Mouse (Mus musculus) megakaryocyte, embryonic 14.5 days (primary cell): ENCODE results near the gene Tagap. TPM values are rescaled to one million over a fixed set of nuclear protein-coding genes. Genes with fewer than 3 reads are reported as not detected.
A peak's percentile ranks its signal among the peaks of the same experiment; 100 is the strongest.

ENCODE experiments used
- H3K27me3 ChIP-seq: replicated peaks from 2 replicates; pipeline ENCODE3; 2012; ENCODE audit warnings: inconsistent platforms
- H3K36me3 ChIP-seq: replicated peaks from 2 replicates; pipeline ENCODE3; 2012; ENCODE audit warnings: low read length, inconsistent platforms, mixed read lengths
- H3K4me1 ChIP-seq: 2 replicates; pipeline ENCODE4 v1.6.1; 2012; ENCODE audit warnings: inconsistent platforms
- H3K4me3 ChIP-seq: replicated peaks from 2 replicates; pipeline ENCODE3; 2012; ENCODE audit warnings: moderate library complexity, mild to moderate bottlenecking, inconsistent platforms
- H3K9me3 ChIP-seq: 2 replicates; pipeline ENCODE4 v1.6.1; 2012; ENCODE audit warnings: inconsistent platforms
- FLI1 ChIP-seq: IDR thresholded peaks from 2 replicates; pipeline ENCODE4 v1.6.1; 2012; ENCODE audit warnings: low read length, inconsistent platforms, mixed read lengths
- GATA1 ChIP-seq: IDR thresholded peaks from 3 replicates; pipeline ENCODE4 v1.6.1; 2012; ENCODE audit warnings: mixed read lengths, low read length, inconsistent platforms, borderline replicate concordance
- polyA plus RNA-seq: library from polyadenylated mRNA; stranded (reverse); fragments of >175 nt; gene quantifications from 2 replicates; pipeline ENCODE4 v1.2.3, GENCODE M21; 2012; ENCODE audit warnings: low replicate concordance; ENCODE audit not compliant: insufficient read depth

The Tagap gene
- polyA plus RNA-seq, 1 experiment, result 0.49 TPM

DNA sequence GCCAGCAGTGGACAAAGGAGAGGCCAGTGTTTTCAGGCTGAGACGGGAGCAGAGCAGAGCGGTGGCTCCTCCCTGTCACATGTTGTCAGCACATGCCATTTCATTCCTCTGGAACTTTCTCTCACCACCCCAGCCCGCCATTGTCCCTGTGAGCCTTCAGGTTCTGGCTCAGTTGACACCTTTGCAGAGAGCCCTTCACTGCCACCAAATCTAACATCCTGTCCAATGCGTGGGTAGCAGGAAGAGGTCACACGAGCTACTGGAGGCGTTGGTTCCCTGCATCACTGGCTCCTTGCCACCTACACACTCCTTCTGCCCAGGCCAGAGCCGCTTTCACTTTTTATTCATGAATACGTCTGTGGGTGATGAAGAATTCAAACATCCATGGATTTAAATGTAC, 33.1 kb upstream of the Tagap start:
- Histone ChIP-seq H3K4me3 (peak overlapping the region; percentile 56), H3K9me3 (no peaks in the 10 kb centered on the region), H3K27me3 (peaks cover 9% of the 10 kb centered on the region), H3K36me3 (no peaks in the 10 kb centered on the region), H3K4me1 (peaks cover 10% of the 10 kb centered on the region)
- no peak for TF ChIP-seq GATA1
- TF ChIP-seq FLI1, result no peak

DNA sequence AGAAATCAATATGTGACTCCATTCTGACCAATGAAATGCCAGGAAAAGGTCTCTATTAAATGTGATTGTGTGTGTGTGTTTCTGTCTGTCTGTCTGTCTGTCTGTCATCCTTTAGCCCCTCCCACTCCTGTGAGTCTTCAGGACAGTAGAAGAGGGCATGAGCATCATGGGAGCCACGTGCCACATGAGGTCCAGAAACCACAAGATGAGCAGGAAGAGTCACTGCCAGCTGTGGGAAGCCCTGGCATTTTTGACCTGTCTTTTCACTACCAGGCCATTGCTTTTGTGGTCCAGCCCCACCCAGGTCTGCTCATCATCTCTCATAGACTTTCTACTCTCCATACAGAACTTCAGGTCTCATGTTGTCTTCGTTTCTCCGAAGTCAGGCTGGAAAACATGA, 31.7 kb upstream of the Tagap start:
- TF ChIP-seq FLI1 (no peak), GATA1 (no peak)
- Histone ChIP-seq H3K36me3 (no peaks in the 10 kb centered on the region), H3K27me3 (peaks cover 4% of the 10 kb centered on the region), H3K4me3 (no peak overlapping the region), H3K9me3 (no peaks in the 10 kb centered on the region), H3K4me1 (peaks cover 12% of the 10 kb centered on the region)

DNA sequence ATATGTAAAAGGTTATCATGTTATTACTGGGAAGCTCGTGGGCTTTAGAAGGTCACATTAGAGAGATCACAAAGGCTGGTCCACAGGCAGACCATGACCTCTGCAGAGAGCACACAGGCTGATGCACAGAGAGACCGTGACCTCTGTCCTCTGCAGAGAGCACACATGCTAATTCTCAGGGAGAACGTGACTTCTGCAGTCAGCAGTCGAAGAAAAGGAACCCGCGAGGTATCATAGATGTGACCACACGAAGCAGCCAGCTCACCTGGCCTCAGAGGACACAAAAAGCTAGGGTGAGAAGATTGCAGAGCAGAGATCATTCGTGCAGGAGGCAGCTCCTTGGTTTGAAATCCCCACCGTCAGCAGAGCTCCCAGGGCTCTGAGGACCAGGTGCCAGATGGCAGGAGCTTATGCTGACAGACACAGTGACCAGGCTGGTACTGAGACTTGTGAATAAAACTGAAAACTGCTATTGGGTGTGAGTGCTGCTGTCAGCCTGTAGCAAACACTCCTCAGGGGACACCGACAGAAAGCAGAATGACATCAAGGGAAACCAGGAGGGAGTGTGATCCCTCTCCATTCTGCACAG, 29.7 kb upstream of the Tagap start:
- peaks cover 4% of the 10 kb centered on the region for H3K27me3 ChIP-seq
- peaks cover 12% of the 10 kb centered on the region for H3K4me1 ChIP-seq
- H3K9me3 ChIP-seq, result no peaks in the 10 kb centered on the region
- no peaks in the 10 kb centered on the region for H3K36me3 ChIP-seq
- TF ChIP-seq FLI1, result no peak
- TF ChIP-seq GATA1, result no peak
- no peak overlapping the region for H3K4me3 ChIP-seq

DNA sequence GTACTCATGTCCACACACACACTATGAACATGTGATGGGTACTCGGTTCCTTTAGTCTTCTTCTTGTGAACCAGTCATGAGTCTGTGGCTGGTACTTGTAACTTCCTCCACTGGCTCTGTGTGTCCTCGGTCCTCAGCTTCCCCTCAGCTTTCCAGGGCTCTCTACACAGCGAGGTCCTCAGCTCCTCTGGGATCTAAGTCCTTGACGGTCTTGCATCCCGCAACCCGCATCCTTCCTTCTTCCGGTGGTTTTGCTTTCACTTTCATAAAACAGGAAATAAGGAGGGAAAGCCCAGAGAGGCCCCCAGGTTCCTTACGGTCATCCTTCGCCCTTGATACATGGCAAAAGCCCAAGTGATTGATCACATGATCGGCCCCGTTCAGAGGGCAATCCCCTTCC, 28.7 kb upstream of the Tagap start:
- no peaks in the 10 kb centered on the region for H3K36me3 ChIP-seq
- H3K9me3 ChIP-seq, result no peaks in the 10 kb centered on the region
- H3K27me3 ChIP-seq, result peaks cover 4% of the 10 kb centered on the region
- H3K4me1 ChIP-seq, result peaks cover 12% of the 10 kb centered on the region
- peak overlapping the region; percentile 76 for H3K4me3 ChIP-seq
- TF ChIP-seq FLI1, result no peak
- TF ChIP-seq GATA1, result no peak

DNA sequence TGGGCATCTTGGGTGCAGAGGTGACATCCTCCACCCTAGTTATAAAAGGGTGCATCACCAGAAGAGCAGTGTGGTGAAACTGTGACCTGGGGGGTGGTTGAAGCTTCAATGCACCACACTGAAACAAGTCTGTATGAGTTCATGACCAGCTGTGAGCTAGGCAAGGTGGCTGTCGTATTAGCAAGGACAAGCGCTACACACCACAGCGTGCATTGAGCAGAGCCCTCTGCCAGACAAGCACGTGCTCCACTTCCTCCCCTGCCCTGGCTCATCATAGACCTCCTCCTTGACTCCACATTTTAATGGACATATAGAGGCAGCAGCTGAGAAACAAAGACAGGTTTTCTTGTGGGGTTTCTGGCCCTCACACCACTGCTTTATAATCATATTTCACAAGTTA, 28.0 kb upstream of the Tagap start:
- Histone ChIP-seq H3K4me1 (peaks cover 9% of the 10 kb centered on the region), H3K4me3 (peak overlapping the region; percentile 70), H3K9me3 (no peaks in the 10 kb centered on the region), H3K27me3 (peaks cover 2% of the 10 kb centered on the region), H3K36me3 (no peaks in the 10 kb centered on the region)
- TF ChIP-seq FLI1 (no peak), GATA1 (no peak)

DNA sequence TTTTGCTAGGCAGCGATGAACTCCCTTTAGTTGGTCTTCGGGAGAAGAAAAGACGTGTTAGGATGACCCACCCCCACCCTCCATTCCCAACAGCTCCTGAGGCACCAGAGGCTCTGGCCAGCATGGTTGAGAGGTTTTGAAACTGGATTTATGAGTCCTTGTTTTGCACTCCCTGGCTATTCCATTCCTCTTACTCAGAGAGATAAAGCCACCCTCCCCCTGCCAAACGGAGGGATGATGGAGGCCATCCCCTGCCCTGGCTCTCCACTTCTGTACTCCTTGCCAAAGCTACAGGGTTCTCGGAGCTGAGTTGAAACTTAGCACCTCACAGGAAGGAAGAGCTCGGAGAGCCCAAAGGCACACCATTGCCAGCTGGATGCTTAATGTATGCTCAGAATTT, 26.6 kb upstream of the Tagap start:
- H3K4me3 ChIP-seq, result no peak overlapping the region
- H3K36me3 ChIP-seq, result no peaks in the 10 kb centered on the region
- TF ChIP-seq FLI1 (no peak), GATA1 (no peak)
- no peaks in the 10 kb centered on the region for H3K9me3 ChIP-seq
- H3K27me3 ChIP-seq, result peaks cover 2% of the 10 kb centered on the region
- peaks cover 8% of the 10 kb centered on the region for H3K4me1 ChIP-seq

DNA sequence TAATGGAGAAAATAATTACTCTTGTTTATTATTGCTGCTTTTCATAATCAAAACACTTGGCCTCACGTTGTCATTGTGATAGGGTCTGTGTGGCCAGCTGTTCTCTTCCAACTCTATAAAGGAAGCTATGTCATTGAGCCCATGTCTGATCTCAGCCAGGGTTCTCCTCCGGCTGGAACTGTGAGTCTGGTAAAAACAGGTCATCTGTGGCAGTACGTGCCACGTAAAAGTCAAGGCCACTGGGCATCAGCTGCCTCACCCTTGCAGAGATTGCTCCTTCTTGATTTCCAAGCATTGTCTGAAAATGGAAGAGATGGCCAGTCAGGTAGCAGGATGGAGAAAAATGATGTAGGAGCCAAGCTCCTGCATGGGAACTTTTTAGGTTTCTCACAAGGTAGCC, 25.8 kb upstream of the Tagap start:
- Histone ChIP-seq H3K27me3 (peaks cover 2% of the 10 kb centered on the region), H3K9me3 (no peaks in the 10 kb centered on the region), H3K4me3 (no peak overlapping the region), H3K4me1 (peaks cover 8% of the 10 kb centered on the region), H3K36me3 (no peaks in the 10 kb centered on the region)
- TF ChIP-seq FLI1, result no peak
- no peak for TF ChIP-seq GATA1

DNA sequence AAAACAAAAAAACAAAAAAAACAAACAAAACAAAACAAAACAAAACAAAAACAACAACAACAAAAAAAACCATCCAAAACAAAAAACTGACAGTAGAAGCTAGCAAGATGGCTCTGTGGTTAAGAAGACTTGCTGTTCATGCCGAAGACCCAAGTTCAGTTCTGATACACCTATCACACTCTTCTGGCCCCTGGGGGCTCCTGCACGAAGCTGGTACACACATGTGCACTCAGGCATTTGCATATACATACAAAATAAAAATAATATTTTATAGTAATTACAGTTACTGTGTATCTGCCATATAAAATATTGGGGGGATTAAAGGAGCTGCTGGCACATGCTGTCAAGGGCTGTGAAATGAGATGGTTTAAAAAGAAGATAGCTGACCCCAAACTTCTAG, 24.3 kb upstream of the Tagap start:
- Histone ChIP-seq H3K4me3 (no peak overlapping the region), H3K4me1 (peaks cover 8% of the 10 kb centered on the region), H3K27me3 (no peaks in the 10 kb centered on the region), H3K9me3 (no peaks in the 10 kb centered on the region), H3K36me3 (no peaks in the 10 kb centered on the region)
- TF ChIP-seq GATA1, result no peak
- TF ChIP-seq FLI1, result no peak

DNA sequence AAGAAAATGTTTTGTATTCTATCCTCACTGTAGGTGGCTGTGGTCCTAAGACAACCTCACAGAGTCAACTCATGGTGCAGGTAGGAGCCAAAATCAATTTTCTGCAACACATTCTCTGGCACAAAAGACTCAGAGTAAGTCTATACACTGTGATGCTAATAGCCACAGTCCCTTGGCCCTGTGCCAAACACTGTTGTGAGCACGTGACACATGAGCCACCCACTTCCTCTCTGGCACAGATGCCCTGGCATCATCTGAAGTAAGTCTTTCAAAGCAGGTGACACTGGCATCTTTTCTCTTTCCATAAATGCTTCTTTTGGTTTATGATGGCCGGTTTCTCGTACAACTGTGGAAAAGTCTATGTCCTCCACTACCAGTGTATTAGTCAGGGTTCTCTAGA, 23.4 kb upstream of the Tagap start:
- H3K36me3 ChIP-seq, result no peaks in the 10 kb centered on the region
- H3K4me3 ChIP-seq, result no peak overlapping the region
- H3K9me3 ChIP-seq, result no peaks in the 10 kb centered on the region
- no peaks in the 10 kb centered on the region for H3K27me3 ChIP-seq
- H3K4me1 ChIP-seq, result peaks cover 3% of the 10 kb centered on the region; the same call in 1 of the 2 replicates
- no peak for TF ChIP-seq GATA1
- no peak for TF ChIP-seq FLI1

DNA sequence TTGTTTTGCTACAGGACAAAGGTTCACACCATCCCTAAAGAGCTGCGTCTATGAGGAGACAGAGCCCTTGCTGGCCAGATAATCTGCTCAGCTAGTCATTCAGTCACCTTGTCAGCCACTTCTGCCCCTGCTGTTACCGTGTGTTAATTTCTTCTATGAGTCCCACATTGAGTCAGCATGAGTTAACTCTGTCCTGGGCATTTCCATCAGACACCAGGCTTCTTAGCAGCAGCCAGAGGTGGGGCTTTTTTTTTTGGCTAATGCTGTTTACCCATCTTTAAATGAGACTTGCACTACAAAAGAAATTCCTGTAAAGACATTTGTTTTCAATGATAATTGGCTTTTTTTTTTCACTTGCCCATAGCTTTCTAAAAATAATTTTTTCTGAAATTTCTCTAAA, 20.8 kb upstream of the Tagap start:
- Histone ChIP-seq H3K4me3 (no peak overlapping the region), H3K36me3 (no peaks in the 10 kb centered on the region)

More for the DNA sequence above, 20.8 kb upstream of the Tagap start:
- H3K27me3 ChIP-seq, result no peaks in the 10 kb centered on the region
- TF ChIP-seq FLI1 (no peak), GATA1 (no peak)
- H3K4me1 ChIP-seq, result no peaks in the 10 kb centered on the region
- H3K9me3 ChIP-seq, result peaks cover 3% of the 10 kb centered on the region
